In the genomic region with DNA sequence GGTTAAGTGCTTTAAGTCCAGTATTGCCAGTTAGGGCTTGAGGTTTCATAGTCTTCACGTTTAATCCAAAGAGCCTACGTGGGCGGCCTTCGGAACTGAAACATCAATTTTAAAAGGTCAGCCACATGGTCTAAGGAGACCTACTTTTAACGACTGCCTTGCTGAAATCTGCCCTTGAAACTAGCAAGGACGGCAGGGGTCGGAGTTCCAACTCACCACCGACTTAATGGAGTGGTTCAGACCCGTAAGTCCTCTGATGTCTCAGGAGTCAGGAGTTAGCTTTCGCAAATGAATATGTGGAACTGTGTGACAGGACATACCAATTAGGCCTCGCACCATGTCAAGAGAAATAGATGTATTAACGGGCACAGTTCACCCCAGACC, we compare ENCODE assay signal across 8 mouse cellular contexts. TPM values are rescaled to one million over a fixed set of nuclear protein-coding genes. Genes with fewer than 3 reads are reported as not detected.
A peak's percentile ranks its signal among the peaks of the same experiment; 100 is the strongest.
DNase-seq lines count a peak whose midpoint lies in the region; ATAC-seq and TF ChIP-seq lines count a peak whose summit lies in the region.

No protein-coding gene starts in this region.

- peaks cover 16% of the 10 kb centered on the region for H3K36me3 ChIP-seq in heart, embryonic 16.5 days (ENCODE audit: control insufficient read depth, insufficient read depth)
- peaks cover 8% of the 10 kb centered on the region; the same call in 1 of the 2 replicates for H3K36me3 ChIP-seq in hindbrain, embryonic 15.5 days
- H3K36me3 ChIP-seq in midbrain, embryonic 12.5 days = peaks cover 21% of the 10 kb centered on the region

- no peak for TF ChIP-seq POLR2A in bone marrow macrophage, adult 2 months (IDR thresholded peaks at IDR 0.05; ENCODE audit: borderline replicate concordance, low read depth, low read length)

- peak overlapping the region; percentile 88 for H3K9ac ChIP-seq in heart, embryonic 16.5 days (ENCODE audit: low read length)
- H3K9ac ChIP-seq in hindbrain, embryonic 15.5 days = peak overlapping the region; percentile 74
- peak overlapping the region; percentile 66 for H3K9ac ChIP-seq in midbrain, embryonic 12.5 days (replicated peaks)

- H3K4me1 ChIP-seq in heart, embryonic 16.5 days (ENCODE audit: control insufficient read depth, insufficient read depth, low read length) = peaks cover 9% of the 10 kb centered on the region
- peaks cover 11% of the 10 kb centered on the region; the same call in 1 of the 2 replicates for H3K4me1 ChIP-seq in bone marrow macrophage, adult 2 months (ENCODE audit: control insufficient read depth, insufficient read depth, low read length)
- peaks cover 17% of the 10 kb centered on the region for H3K4me1 ChIP-seq in hindbrain, embryonic 15.5 days (replicated peaks)
- H3K4me1 ChIP-seq in midbrain, embryonic 12.5 days = peaks cover 16% of the 10 kb centered on the region

- peak; percentile 19 for ATAC-seq in heart, embryonic 16.5 days (replicated peaks; ENCODE audit: extremely low read depth, insufficient read depth, low FRiP score)
- ATAC-seq in hindbrain, embryonic 15.5 days (ENCODE audit: low FRiP score, low read depth) = peak; percentile 55
- no peak; the same call in 1 of the 2 replicates for ATAC-seq in midbrain, embryonic 12.5 days (ENCODE audit: low FRiP score, low read depth)

- no peaks in the 10 kb centered on the region for H3K9me3 ChIP-seq in heart, embryonic 16.5 days (replicated peaks; ENCODE audit: control insufficient read depth, low read length)
- H3K9me3 ChIP-seq in hindbrain, embryonic 15.5 days = no peaks in the 10 kb centered on the region
- no peaks in the 10 kb centered on the region for H3K9me3 ChIP-seq in midbrain, embryonic 12.5 days

- H3K4me3 ChIP-seq in heart, embryonic 16.5 days (ENCODE audit: low read length) = peak overlapping the region; percentile 71
- peak overlapping the region; percentile 94 for H3K4me3 ChIP-seq in bone marrow macrophage, adult 2 months (ENCODE audit: insufficient read depth, low read length)
- peak overlapping the region; percentile 68 for H3K4me3 ChIP-seq in hindbrain, embryonic 15.5 days
- H3K4me3 ChIP-seq in midbrain, embryonic 12.5 days = peak overlapping the region; percentile 61

- TF ChIP-seq CTCF in bone marrow macrophage, adult 2 months (IDR thresholded peaks at IDR 0.05; ENCODE audit: low read depth, low read length) = no peak

- no peak for DNase-seq in heart, adult 18-20 months
- no peak for DNase-seq in urinary bladder, postnatal 4 days (ENCODE audit: low spot score in 2 of 2)
- no peak for DNase-seq in embryo, embryonic 10 days (ENCODE audit: low spot score)
- no peak for DNase-seq in layer of hippocampus, adult 11-12 months (ENCODE audit: low spot score)

- peak overlapping the region; percentile 90 for H3K27ac ChIP-seq in heart, embryonic 16.5 days (ENCODE audit: low read length)
- peak overlapping the region; percentile 80 for H3K27ac ChIP-seq in bone marrow macrophage, adult 2 months (ENCODE audit: insufficient read depth, low read depth, low read length)
- H3K27ac ChIP-seq in hindbrain, embryonic 15.5 days (replicated peaks) = peak overlapping the region; percentile 80
- no peak overlapping the region for H3K27ac ChIP-seq in midbrain, embryonic 12.5 days (replicated peaks)

- H3K4me2 ChIP-seq in heart, embryonic 16.5 days (ENCODE audit: low read depth, low read length) = peak overlapping the region; percentile 77
- H3K4me2 ChIP-seq in hindbrain, embryonic 15.5 days = peak overlapping the region; percentile 84
- H3K4me2 ChIP-seq in midbrain, embryonic 12.5 days (replicated peaks) = peak overlapping the region; percentile 94

- no peaks in the 10 kb centered on the region for H3K27me3 ChIP-seq in heart, embryonic 16.5 days (ENCODE audit: control insufficient read depth, insufficient read depth, low read length)
- no peaks in the 10 kb centered on the region for H3K27me3 ChIP-seq in hindbrain, embryonic 15.5 days
- H3K27me3 ChIP-seq in midbrain, embryonic 12.5 days = no peaks in the 10 kb centered on the region

- 3% methylated on average over 12 of the region's 12 CpGs for WGBS in heart, embryonic 16.5 days
- WGBS in hindbrain, embryonic 15.5 days = 6% methylated on average over 12 of the region's 12 CpGs
- WGBS in midbrain, embryonic 12.5 days = 6% methylated on average over 12 of the region's 12 CpGs

RNA-seq across cellular contexts. Expression of a gene that starts 0.5 kb away (rescaled TPM):
- 1,930 and 1,976 TPM in 2 replicates for polyA plus RNA-seq in heart, embryonic 16.5 days (2015; fragmentation: Nextera tagmentation; extraction: Ambion mirVana)
- 1,000 to 10,000 TPM; 1,576 to 1,640 TPM for total RNA-seq in heart, adult 18-20 months (2021)
- polyA plus RNA-seq in bone marrow macrophage, adult 2 months (2012; ENCODE audit: insufficient read depth, insufficient read length, missing spikeins) = 209 and 211 TPM in 2 replicates
- polyA plus RNA-seq in hindbrain, embryonic 15.5 days (2015; fragmentation: Nextera tagmentation; extraction: Ambion mirVana) = 678 and 743 TPM in 2 replicates
- polyA plus RNA-seq in midbrain, embryonic 12.5 days (2016; fragmentation: Nextera tagmentation; extraction: Ambion mirVana) = 525 and 530 TPM in 2 replicates

RNA-seq across cellular contexts. Expression of a gene that starts 0.8 kb away (rescaled TPM):
- polyA plus RNA-seq in heart, embryonic 16.5 days (2015; fragmentation: Nextera tagmentation; extraction: Ambion mirVana) = 51.5 and 58.3 TPM in 2 replicates
- 10 to 100 TPM; 24.7 to 25.5 TPM for total RNA-seq in heart, adult 18-20 months (2021)
- polyA plus RNA-seq in bone marrow macrophage, adult 2 months (2012; ENCODE audit: insufficient read depth, insufficient read length, missing spikeins) = 34.0 and 36.1 TPM in 2 replicates
- polyA plus RNA-seq in hindbrain, embryonic 15.5 days (2015; fragmentation: Nextera tagmentation; extraction: Ambion mirVana) = 62.2 and 63.8 TPM in 2 replicates
- 69.2 and 81.5 TPM in 2 replicates for polyA plus RNA-seq in midbrain, embryonic 12.5 days (2016; fragmentation: Nextera tagmentation; extraction: Ambion mirVana)

RNA-seq across cellular contexts. Expression of a gene that starts 42.9 kb away (rescaled TPM):
- 0.10 and 0.14 TPM in 2 replicates for polyA plus RNA-seq in heart, embryonic 16.5 days (2015; fragmentation: Nextera tagmentation; extraction: Ambion mirVana)
- total RNA-seq in heart, adult 18-20 months (2021) = not detected
- polyA plus RNA-seq in bone marrow macrophage, adult 2 months (2012; ENCODE audit: insufficient read depth, insufficient read length, missing spikeins) = not detected in 2 replicates
- 2.3 and 2.7 TPM in 2 replicates for polyA plus RNA-seq in hindbrain, embryonic 15.5 days (2015; fragmentation: Nextera tagmentation; extraction: Ambion mirVana)
- 0.59 and 0.67 TPM in 2 replicates for polyA plus RNA-seq in midbrain, embryonic 12.5 days (2016; fragmentation: Nextera tagmentation; extraction: Ambion mirVana)
